Mouse (Mus musculus): ENCODE data around the gene Kcnj4.
"Not testable (repeated sequence)": the region's sequence is repeated elsewhere in the genome, so short reads cannot be mapped to it uniquely, and the experiment has no call there.

The Kcnj4 gene

DNA sequence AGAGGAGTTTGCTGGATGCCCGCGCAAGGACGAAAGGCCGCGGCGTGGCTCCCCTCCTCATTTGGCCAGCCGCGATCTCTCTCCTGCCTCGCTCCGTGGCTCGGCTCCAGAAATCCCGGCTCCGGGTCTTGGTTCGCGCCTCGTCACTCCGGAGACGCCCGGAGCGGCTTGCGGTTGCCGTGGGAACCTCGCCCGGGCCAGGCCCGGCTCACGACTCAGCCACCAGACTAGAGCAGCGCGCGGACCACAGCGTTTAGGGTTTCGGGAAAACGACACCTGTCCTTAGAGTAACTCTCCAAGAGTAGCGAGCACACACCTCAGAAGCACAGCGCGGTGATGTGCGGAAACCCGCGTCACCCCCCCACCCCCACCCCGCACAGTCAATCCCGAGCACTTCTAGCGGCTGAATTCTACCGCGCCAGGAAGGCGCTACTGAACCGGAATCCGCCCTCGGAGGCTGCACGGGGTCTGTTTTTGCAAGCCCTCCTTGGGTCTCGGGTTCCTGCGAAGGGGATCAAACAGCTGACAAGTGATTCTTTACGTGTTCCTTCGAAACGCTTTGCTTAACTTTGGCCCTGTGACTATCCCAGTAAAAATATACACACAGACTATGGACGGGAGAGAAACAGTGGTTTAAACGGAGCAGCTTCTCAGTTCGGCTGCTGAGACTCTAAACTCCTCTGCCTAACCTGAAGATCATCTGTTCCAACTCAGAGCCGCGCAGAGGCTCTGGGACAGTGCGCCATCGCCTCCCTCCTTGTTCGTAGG, 6.7 kb upstream of the Kcnj4 start:
- peak; percentile 77 to 90 for DNase-seq (ENCODE audit: low spot score in 2 of 2)

DNA sequence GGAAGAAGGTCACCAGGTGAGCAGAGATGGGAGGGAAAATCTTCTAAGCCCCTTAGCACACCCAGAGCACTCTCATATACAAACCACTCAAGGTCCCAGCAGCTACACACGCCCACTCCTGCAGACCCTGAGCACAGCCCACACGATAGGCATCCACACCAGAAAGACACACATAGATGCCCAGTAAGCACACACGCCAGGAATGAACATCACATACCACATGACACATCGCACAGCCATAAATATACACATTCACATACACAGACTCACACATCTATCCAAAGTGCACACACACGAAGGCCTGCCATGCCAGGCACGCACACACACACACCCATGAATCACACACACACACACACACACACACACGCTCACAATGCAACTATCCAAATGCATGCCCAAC, 5.4 kb upstream of the Kcnj4 start:
- DNase-seq (ENCODE audit: low spot score in 2 of 2), result no peak

- DNase-seq (ENCODE audit: low spot score in 2 of 2), result peak; percentile 69 to 82
These were observed 5.0 kb upstream of the Kcnj4 start for GRCm38 (mm10) chr15:79509998-79510397.

DNA sequence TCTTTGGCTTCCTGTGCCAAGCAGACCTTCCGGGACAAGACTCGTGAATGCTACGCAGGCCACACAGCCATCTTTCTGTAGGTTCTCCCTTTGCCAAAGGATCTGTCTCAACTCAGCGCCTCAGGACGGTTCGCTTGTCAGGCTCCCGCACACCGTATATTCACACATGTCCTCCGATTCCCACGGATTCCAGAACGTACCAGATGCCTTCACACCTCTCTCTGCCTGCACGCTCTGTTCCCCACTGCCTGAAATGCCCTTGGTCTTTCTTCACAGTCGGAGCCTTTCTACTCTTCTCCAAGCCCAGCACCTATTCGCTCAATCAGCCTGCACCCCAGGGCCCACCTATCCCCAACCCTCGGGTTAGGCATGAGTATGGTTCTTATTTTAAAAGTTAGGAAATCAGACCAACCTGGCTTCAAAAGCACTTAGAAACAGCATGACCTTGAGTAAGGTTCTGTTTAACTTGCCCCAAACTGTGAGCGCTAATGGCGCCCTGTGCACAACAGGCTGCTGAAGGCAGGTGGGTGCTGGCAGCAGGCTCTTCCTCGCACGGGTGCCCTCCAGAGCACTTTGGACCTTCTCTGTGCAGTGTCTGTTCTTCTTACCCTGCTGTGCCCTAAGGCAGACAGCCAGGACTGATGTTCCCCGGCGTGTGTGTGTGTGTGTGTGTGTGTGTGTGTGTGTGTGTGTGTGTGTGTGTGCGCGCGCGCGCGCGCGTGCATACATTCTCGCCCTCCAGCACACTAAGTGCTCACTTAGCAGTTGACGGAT, 2.2 kb upstream of the Kcnj4 start:
- DNase-seq (ENCODE audit: low spot score in 2 of 2), result peak; percentile 49 to 69

DNA sequence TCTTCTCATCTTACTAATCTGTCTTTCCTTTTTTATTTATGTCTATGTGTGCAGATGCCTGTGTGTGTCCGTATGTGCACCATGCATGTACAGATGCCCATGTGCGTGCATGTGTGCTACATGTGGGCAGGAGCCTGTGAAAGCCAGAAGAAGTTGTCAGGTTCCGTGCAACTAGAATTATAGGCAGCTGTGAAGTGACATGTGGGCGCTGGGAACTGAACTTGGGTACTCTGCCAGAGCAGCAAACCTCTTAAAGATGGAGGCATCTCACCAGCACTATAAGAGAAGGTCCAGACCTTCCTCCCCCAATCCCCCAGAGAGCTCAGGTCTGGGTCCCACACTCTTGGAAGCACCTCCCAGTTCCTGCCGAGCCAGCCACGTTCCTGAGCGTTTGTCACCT, 1.4 kb upstream of the Kcnj4 start:
- no peak for DNase-seq (ENCODE audit: low spot score in 2 of 2)

DNA sequence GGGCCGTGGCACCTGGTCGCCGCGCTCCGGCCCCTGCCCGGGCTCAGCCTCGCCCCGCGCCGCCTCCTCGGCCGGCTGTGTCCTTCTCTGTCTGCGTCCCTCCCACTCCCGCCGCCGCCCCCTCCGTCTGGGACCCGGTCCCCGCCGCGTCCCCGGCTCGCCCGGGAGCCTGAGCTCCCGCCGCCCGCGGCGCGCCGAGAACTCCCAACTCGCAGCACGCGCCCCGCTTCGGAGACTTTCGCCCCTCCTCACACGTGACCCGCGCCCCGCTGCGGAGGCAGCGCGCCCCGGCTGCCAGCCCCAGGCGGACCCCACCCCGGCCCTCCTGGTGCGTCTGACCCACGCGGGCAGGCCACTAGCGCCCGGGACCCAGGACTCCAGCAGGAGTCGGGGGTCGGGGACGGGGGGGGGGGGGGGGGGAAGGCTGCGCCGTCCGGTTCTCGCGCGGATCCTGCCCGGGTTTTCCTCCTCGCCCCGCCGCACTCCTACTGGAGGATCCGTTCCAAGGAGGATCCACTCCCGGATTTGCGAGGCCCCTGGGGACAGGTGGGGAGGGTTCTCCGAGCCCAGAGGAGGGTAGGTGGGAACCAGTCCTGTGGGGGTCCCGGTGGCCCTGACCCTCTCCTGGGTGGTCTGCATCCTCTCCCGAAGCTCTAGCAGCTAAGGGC, 709 bp upstream of the Kcnj4 start:
- peak; percentile 72 to 78 for DNase-seq (ENCODE audit: low spot score in 2 of 2)

DNA sequence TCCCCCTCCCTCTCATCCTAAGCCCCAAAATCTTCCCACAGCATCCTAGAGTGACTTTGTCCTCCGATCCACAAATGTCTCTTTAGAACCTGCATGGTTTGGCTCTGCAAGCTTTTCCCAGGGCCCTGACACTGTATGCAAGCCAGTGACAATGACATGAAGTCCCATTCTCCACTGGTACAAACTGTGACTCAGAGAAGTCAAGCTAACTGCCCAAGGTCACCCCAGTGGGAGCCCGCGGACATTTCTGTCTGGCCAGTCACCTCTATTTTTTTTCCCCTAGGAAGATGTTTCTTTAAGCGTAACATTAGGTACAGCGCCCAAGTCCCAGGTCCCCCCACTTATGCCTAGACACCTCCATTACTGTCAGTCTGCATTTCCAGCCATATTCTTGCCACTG, 1.6 kb downstream of the Kcnj4 start:
- DNase-seq (ENCODE audit: low spot score in 2 of 2), result no peak

DNA sequence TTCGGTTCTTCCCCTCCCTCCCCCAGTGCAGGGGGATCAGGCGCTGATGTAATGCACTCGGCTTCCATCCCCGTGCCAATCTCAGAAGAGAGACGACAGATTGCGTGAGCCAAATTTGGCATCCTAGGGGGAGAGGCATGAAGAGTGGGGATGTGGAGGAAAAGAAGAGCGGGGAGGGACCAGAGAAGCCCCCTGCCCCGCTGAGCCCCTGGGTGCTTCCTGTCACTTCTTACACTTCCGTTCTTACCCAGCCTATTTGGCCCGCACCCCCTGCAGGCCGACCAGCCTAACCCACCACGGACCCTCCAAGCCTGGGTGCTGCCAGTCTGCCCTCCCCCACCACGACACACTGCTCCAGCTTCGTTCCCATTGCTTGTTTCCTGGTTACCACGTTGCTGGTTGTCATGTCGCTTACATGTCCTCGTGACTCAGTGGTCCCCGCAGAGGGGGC, 2.1 kb downstream of the Kcnj4 start:
- DNase-seq (ENCODE audit: low spot score in 2 of 2), result peak; percentile 73 to 80

DNA sequence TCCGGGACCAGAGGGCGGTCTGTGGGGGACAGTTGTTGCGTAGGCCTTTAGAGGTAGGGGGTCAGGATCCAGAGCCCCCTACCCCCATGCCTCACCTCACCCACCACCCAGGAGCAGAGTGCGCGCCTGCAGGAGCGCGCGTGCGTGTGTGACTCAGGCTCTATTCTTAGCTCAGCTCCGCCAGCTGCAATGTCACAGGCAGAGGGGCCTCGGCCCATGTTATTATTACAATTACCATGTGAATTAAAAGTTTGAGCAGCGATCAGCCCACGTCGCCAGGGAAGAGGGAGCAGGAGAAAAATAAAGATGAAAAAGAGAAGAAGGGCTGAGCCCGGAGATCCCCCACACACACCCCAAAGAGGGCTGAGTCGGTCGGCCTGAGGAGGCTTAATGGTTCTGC, 4.9 kb downstream of the Kcnj4 start:
- DNase-seq (ENCODE audit: low spot score in 2 of 2), result no peak

DNA sequence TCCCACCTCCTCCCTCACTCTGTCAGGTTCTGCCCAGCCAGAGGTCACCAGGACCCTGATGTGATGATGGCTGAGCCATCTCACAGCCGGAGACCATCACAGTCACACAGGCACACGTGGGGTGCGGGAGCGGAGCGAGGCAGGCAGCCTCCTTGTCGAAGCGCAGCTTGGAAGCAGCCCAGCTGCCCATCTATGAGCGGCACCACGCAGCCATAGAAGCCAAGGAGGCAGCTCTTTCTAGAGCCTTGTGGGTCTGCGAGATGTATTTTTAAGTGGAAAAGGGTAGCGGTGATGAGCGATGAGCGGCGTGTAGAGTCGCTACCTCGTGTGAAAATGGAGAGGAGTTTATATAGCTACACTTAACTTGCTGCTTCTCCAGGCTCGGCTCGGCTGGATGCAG, 11.5 kb downstream of the Kcnj4 start:
- DNase-seq (ENCODE audit: low spot score in 2 of 2), result peak in 1 of 2 experiments; percentile 75

- no peak for DNase-seq (ENCODE audit: low spot score in 2 of 2)
These were observed 15.6 kb downstream of the Kcnj4 start for GRCm38 (mm10) chr15:79489463-79489862.

GRCm38 (mm10) chr15:79481181-79481688, 23.8 kb downstream of the Kcnj4 start:
- peak; percentile 72 to 73 for DNase-seq (ENCODE audit: low spot score in 2 of 2)

DNA sequence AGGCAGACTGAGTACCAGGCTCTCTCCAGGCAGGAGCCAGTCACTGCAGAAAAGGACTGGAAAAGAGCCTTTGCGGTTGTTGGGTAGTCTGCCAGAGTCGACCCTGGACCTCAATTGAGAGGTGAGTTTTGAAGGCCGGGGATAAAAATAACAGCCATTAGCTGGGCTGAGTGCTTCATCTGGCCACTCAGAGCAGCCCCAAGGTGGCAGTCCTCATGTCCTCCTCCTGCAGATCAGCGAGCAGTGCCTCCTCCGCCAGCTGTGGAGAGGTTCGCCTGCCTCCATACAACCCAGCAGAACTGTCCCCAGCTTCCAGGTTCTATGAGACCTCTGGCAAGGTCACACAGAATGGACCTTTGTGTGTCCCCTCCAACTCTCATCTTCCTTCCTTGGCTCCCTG, 27.8 kb downstream of the Kcnj4 start:
- no peak for DNase-seq (ENCODE audit: low spot score in 2 of 2)

DNA sequence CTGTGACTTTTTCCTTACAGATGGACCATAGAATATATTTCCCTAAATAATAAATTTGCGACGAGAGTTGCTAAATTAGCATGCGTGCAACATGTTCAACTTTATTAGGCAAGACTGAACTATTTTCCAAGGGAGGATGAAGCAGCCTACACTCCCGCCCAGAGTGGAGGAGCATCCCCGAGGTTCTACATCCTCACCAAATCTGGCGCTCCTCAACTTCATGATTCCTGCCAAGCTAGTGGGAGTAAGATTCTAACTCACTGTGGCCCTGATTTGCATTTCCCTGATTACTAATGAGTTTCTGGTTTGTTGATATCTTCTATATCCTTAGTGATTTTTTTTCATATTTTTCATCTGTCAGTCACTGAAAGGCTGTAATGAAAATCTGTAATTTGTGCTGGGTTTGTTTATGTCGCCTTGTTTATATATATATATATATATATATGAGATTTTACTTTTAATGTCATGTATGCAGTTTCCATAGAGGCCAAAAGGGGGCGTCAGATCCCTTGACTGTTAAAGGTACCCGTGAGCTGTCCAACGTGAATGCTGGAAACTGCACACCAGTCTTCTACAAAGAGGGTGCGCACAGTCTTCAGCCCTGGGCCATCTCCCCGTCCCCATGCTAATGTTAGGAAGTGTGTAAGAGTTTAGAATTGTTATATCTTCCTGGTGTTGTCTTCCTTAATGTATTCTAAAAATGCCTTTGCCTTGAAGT, 31.2 kb downstream of the Kcnj4 start:
- no peak for DNase-seq (ENCODE audit: low spot score in 2 of 2)

- DNase-seq (ENCODE audit: low spot score in 2 of 2), result no peak
These were observed 32.0 kb downstream of the Kcnj4 start for GRCm38 (mm10) chr15:79473042-79473441.

DNA sequence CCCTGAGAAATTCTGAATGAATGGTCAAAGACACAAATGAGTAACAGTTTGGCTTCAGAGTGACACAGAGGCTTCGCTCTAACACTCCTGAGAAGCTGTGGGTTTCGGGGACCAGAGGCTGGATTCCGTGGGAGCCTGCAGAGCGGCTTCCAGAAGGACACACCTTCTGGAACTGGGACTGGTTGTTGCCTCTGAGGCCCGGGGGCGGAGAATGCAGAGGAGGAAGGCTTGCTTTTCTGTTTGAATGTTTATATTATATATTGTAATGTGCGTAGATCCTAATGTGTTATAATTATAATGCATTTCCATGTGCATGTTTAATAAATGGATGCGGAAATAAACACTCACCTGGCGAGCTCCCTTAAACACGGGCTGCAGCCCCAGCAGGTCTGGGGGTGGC, 33.9 kb downstream of the Kcnj4 start:
- DNase-seq (ENCODE audit: low spot score in 2 of 2), result no peak

GRCm38 (mm10) chr15:79470583-79470982, 34.5 kb downstream of the Kcnj4 start:
- DNase-seq (ENCODE audit: low spot score in 2 of 2), result no peak

DNA sequence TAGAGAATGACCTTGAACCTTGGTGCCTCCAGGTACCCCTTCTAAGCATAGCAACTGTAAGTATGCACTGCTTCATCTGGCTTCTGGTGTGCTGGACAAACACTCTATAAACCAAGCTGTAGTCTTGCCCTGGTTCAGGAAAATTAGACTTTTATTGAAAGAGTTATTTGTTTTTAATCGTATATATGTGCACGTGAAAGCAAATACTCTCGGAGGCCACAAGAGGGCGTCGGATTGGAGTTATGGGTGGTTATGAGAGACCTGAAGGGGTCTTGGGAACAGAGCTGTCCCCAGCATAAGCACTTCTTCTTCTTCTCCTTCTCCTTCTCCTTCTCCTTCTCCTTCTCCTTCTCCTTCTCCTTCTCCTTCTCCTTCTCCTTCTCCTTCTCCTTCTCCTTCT, 35.5 kb downstream of the Kcnj4 start:
- no peak for DNase-seq (ENCODE audit: low spot score in 2 of 2)

DNA sequence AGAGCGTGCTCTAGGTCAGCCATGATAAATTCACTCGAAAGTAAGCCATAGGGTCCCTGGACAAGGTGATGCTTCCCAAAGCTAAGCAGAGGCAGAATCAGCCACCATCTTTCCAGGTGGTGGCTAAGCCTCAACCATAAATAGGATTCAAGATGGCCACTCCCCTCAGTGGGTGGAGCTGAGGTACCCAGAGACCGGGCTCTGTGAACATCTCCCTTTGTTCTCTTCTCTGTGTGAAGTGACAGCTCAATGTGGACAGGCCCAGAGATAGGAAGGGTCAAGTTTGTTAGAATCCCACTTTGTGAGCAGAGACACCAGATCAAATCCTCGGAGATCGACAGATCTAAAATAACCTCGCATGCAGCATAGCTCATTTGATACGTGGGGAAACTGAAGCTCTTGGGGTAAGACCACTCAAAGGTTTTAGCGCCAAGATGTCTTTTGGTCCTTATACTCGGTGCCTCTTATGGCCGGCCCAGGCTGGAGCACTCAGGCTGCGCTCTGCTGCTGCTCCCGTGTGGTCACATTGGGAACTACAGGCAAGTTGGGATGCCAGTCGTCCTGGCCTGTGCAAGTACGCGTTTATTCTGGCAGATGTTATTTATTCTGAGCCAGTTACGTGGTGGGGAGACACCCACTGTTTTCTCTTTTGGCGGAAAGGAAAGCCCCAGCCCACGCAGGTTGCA, 38.3 kb downstream of the Kcnj4 start:
- peak; percentile 84 to 90 for DNase-seq (ENCODE audit: low spot score in 2 of 2)

GRCm38 (mm10) chr15:79456546-79456945, 48.5 kb downstream of the Kcnj4 start:
- DNase-seq (ENCODE audit: low spot score in 2 of 2), result no peak

GRCm38 (mm10) chr15:79456104-79456503, 48.9 kb downstream of the Kcnj4 start:
- not testable (repeated sequence) for DNase-seq (ENCODE audit: low spot score in 2 of 2)

All from frontal cortex, postnatal 36 days (tissue).